ENCODE assay signal across 8 mouse cellular contexts in the genomic region with DNA sequence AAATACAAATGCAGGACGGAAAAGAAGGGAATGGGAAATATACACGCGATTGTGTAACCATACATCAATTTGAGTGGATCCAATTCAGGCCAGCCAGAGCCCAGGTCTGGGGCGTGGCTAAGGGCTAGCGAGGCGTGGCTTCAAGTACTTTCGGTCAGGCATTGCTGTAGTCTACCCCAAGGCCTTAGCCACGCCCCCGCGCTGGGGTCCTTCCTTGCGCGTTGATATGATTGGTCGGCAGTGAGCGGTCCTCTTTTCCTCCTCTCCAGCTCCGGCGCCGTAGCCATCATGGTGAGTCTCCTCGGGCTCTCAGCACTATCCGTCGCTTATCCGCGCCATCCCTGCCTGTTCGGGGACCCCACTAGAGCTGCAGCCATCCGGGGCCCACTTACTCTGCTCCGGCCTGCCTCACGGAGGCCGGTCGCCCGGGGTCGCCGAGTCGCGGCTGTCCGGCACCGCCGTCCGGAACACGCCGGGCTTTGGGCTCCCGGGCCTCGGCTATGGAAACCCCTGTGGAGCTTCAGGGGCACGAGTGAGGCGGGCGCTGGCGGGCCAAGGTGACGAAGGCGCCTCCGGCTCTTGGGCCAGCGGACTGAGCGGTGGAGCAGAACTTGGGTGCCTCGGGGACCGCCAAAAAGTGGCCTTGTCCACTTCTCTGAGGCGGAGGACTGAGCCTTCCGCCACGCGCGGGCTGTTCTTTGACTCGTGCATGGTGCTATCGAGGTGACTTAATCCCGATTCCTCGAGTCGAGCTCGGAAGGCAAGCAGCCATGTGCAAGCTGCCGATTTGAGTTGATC. TPM values are rescaled to one million over a fixed set of nuclear protein-coding genes. Genes with fewer than 3 reads are reported as not detected.
DNase-seq lines count a peak whose midpoint lies in the region; ATAC-seq lines count a peak whose summit lies in the region.

No protein-coding gene starts in this region.

- WGBS in heart, embryonic 13.5 days = under 1% methylated on average over 64 of the region's 64 CpGs
- WGBS in liver, embryonic 12.5 days (ENCODE audit: insufficient replicate concordance) = under 1% methylated on average over 64 of the region's 64 CpGs
- WGBS in stomach, embryonic 15.5 days = under 1% methylated on average over 64 of the region's 64 CpGs

- no peaks in the 10 kb centered on the region for H3K9me3 ChIP-seq in heart, embryonic 13.5 days
- no peaks in the 10 kb centered on the region for H3K9me3 ChIP-seq in liver, embryonic 12.5 days (replicated peaks)
- H3K9me3 ChIP-seq in stomach, embryonic 15.5 days = no peaks in the 10 kb centered on the region

- ATAC-seq in heart, embryonic 13.5 days (ENCODE audit: extremely low read depth, insufficient number of reproducible peaks, low FRiP score, low TSS enrichment) = peak; percentile 92
- peak; percentile 89 for ATAC-seq in liver, embryonic 12.5 days
- peak; percentile 93 for ATAC-seq in stomach, embryonic 15.5 days (ENCODE audit: insufficient read depth, low FRiP score, low read depth)

- H3K4me2 ChIP-seq in heart, embryonic 13.5 days = peak overlapping the region; percentile 84
- H3K4me2 ChIP-seq in liver, embryonic 12.5 days = peak overlapping the region; percentile 82
- H3K4me2 ChIP-seq in stomach, embryonic 15.5 days = peak overlapping the region; percentile 73

- no peaks in the 10 kb centered on the region for H3K27me3 ChIP-seq in heart, embryonic 13.5 days (replicated peaks)
- no peaks in the 10 kb centered on the region for H3K27me3 ChIP-seq in liver, embryonic 12.5 days (replicated peaks)
- no peaks in the 10 kb centered on the region for H3K27me3 ChIP-seq in stomach, embryonic 15.5 days (replicated peaks)

- H3K9ac ChIP-seq in heart, embryonic 13.5 days = peak overlapping the region; percentile 87
- H3K9ac ChIP-seq in liver, embryonic 12.5 days = peak overlapping the region; percentile 93
- H3K9ac ChIP-seq in stomach, embryonic 15.5 days = peak overlapping the region; percentile 81

- peaks cover 5% of the 10 kb centered on the region; the same call in 1 of the 2 replicates for H3K4me1 ChIP-seq in brown adipose tissue, adult 24 weeks (ENCODE audit: control insufficient read depth, insufficient read depth, insufficient read length, low read length)
- peaks cover 49% of the 10 kb centered on the region for H3K4me1 ChIP-seq in heart, embryonic 13.5 days
- peaks cover 43% of the 10 kb centered on the region for H3K4me1 ChIP-seq in liver, embryonic 12.5 days
- H3K4me1 ChIP-seq in stomach, embryonic 15.5 days = peaks cover 25% of the 10 kb centered on the region

- peak overlapping the region; percentile 22; the same call in 1 of the 2 replicates for H3K27ac ChIP-seq in brown adipose tissue, adult 24 weeks (replicated peaks; ENCODE audit: low read depth, low read length)
- H3K27ac ChIP-seq in heart, embryonic 13.5 days (replicated peaks) = peak overlapping the region; percentile 79
- H3K27ac ChIP-seq in liver, embryonic 12.5 days = peak overlapping the region; percentile 77
- peak overlapping the region; percentile 85 for H3K27ac ChIP-seq in stomach, embryonic 15.5 days

- H3K36me3 ChIP-seq in heart, embryonic 13.5 days = peaks cover 38% of the 10 kb centered on the region
- peaks cover 42% of the 10 kb centered on the region for H3K36me3 ChIP-seq in liver, embryonic 12.5 days
- peaks cover 24% of the 10 kb centered on the region for H3K36me3 ChIP-seq in stomach, embryonic 15.5 days

- H3K4me3 ChIP-seq in brown adipose tissue, adult 24 weeks (ENCODE audit: insufficient read depth, low read depth, low read length) = peak overlapping the region; percentile 74
- H3K4me3 ChIP-seq in heart, embryonic 13.5 days = peak overlapping the region; percentile 78
- peak overlapping the region; percentile 79 for H3K4me3 ChIP-seq in liver, embryonic 12.5 days
- H3K4me3 ChIP-seq in stomach, embryonic 15.5 days (replicated peaks) = peak overlapping the region; percentile 90

- DNase-seq in CD4-positive, CD25-positive, alpha-beta regulatory T cell, adult 2 months (ENCODE audit: low read depth, low spot score) = peak; percentile 97
- DNase-seq in fat pad, adult 2 months (ENCODE audit: extremely low read depth, low read depth, low spot score) = peak; percentile 59
- peak; percentile 98 for DNase-seq in kidney, postnatal 10 days
- DNase-seq in natural killer cell, adult 2 months (ENCODE audit: low spot score in 2 of 2) = peak; percentile 95 to 96

RNA-seq across cellular contexts. Expression of gene Rps24, which starts 3.7 kb away (rescaled TPM):
- polyA plus RNA-seq in brown adipose tissue, adult 24 weeks (2012; ENCODE audit: insufficient read depth, insufficient read length, missing spikeins) = 1,692 and 1,959 TPM in 2 replicates
- 597 and 600 TPM in 2 replicates for polyA plus RNA-seq in heart, embryonic 13.5 days (2015; fragmentation: Nextera tagmentation; extraction: Ambion mirVana)
- 1,045 and 1,076 TPM in 2 replicates for polyA plus RNA-seq in liver, embryonic 12.5 days (2016; fragmentation: Nextera tagmentation; extraction: Ambion mirVana)
- polyA plus RNA-seq in stomach, embryonic 15.5 days (2015; fragmentation: Nextera tagmentation; extraction: Ambion mirVana) = 881 and 1,042 TPM in 2 replicates

RNA-seq across cellular contexts. Expression of gene Polr3a, which starts 3.8 kb away (rescaled TPM):
- 2.1 and 3.8 TPM in 2 replicates for polyA plus RNA-seq in brown adipose tissue, adult 24 weeks (2012; ENCODE audit: insufficient read depth, insufficient read length, missing spikeins)
- 12.6 and 13.8 TPM in 2 replicates for polyA plus RNA-seq in heart, embryonic 13.5 days (2015; fragmentation: Nextera tagmentation; extraction: Ambion mirVana)
- 10.8 and 14.0 TPM in 2 replicates for polyA plus RNA-seq in liver, embryonic 12.5 days (2016; fragmentation: Nextera tagmentation; extraction: Ambion mirVana)
- polyA plus RNA-seq in stomach, embryonic 15.5 days (2015; fragmentation: Nextera tagmentation; extraction: Ambion mirVana) = 15.3 and 19.3 TPM in 2 replicates

Comparison
In these comparisons a context has a peak if more than half of its experiments do, and no peak if none do; other contexts are left out.
1. Peak in every context shown above with its lines: DNase-seq, ATAC-seq, H3K4me3 ChIP-seq and H3K27ac ChIP-seq.
2. H3K27ac ChIP-seq: peak in every context shown above with its lines; median percentile 85 in stomach, embryonic 15.5 days; 79 in heart, embryonic 13.5 days; 77 in liver, embryonic 12.5 days; 22 in brown adipose tissue, adult 24 weeks.